Mouse (Mus musculus) heart, embryonic 14.5 days (tissue): ENCODE results near the gene Ncdn. TPM values are rescaled to one million over a fixed set of nuclear protein-coding genes. Genes with fewer than 3 reads are reported as not detected.

ENCODE experiments used
- ATAC-seq: fragments of 200-750 bp; cut with Nextera tagmentation; 2 replicates; pipeline ENCODE4 v1.8.0; 2017; ENCODE audit warnings: low read depth, moderate TSS enrichment; ENCODE audit not compliant: insufficient number of reproducible peaks, insufficient read depth, low FRiP score
- H3K27ac ChIP-seq, 2 experiments: fragments of 200-500 bp in 1 of 2; fragments of 300-500 bp in 1 of 2; sonication (generic) in 1 of 2; replicated peaks in 1 of 2; 2 replicates each; pipeline ENCODE4 v1.5.1; 2012 to 2014; ENCODE audit warnings: low read depth in 2 of 2, low read length in 2 of 2, control low read depth in 1 of 2, mild to moderate bottlenecking in 1 of 2, mixed read lengths in 1 of 2; ENCODE audit not compliant: control insufficient read depth in 1 of 2, insufficient read depth in 1 of 2
- H3K27me3 ChIP-seq: fragments of 300-500 bp; sonication (generic); 2 replicates; pipeline ENCODE4 v1.6.1; 2014; ENCODE audit warnings: mild to moderate bottlenecking, low read length, control low read depth; ENCODE audit not compliant: control insufficient read depth, insufficient read depth
- H3K36me3 ChIP-seq: fragments of 300-500 bp; sonication (generic); 2 replicates; pipeline ENCODE4 v1.6.1; 2014; ENCODE audit warnings: mild to moderate bottlenecking, control low read depth, low read length, mixed read lengths; ENCODE audit not compliant: control insufficient read depth, insufficient read depth
- H3K4me1 ChIP-seq, 2 experiments: fragments of 200-500 bp in 1 of 2; fragments of 300-500 bp in 1 of 2; sonication (generic) in 1 of 2; 2 replicates each; pipeline ENCODE4 v1.6.1; 2012 to 2014; ENCODE audit warnings: low read length in 2 of 2, control low read depth in 1 of 2, mixed read lengths in 1 of 2; ENCODE audit not compliant: control insufficient read depth in 2 of 2, insufficient read depth in 2 of 2
- H3K4me2 ChIP-seq: fragments of 300-500 bp; sonication (generic); 2 replicates; pipeline ENCODE4 v1.6.1; 2014; ENCODE audit warnings: mild to moderate bottlenecking, low read length
- H3K4me3 ChIP-seq, 2 experiments: fragments of 200-500 bp in 1 of 2; fragments of 300-500 bp in 1 of 2; sonication (generic) in 1 of 2; 2 replicates each; pipeline ENCODE4 v1.5.1; 2012 to 2014; ENCODE audit warnings: low read length in 2 of 2, mild to moderate bottlenecking in 2 of 2, control low read depth in 1 of 2, low read depth in 1 of 2, moderate library complexity in 1 of 2; ENCODE audit not compliant: control insufficient read depth in 1 of 2, insufficient read depth in 1 of 2
- H3K9ac ChIP-seq: fragments of 300-500 bp; sonication (generic); 2 replicates; pipeline ENCODE4 v1.6.1; 2014; ENCODE audit warnings: mild to moderate bottlenecking, low read length
- H3K9me3 ChIP-seq: fragments of 300-500 bp; sonication (generic); 2 replicates; pipeline ENCODE4 v1.6.1; 2016; ENCODE audit warnings: low read length, control low read depth; ENCODE audit not compliant: control insufficient read depth
- WGBS: fragments of 180-500 bp; shearing (Covaris S2); extraction: QIAGEN DNeasy Blood & Tissue Kit; methylation state at CpG from one replicate; pipeline ENCODE4 v1.1.7; 2014; 5-methylcytosine and 5-hydroxymethylcytosine counted together
- polyA plus RNA-seq: library from polyadenylated mRNA; unstranded; fragments of >200 nt; fragmentation: Nextera tagmentation; extraction: Ambion mirVana; gene quantifications from 2 replicates; pipeline ENCODE4 v1.2.1, GENCODE M21; 2014

Ncdn gene
- polyA plus RNA-seq, 1 experiment from 2014 or later: 20.2 TPM

GRCm38 (mm10) chr4:126706630-126707438, 46.4 kb downstream of the Ncdn start:
- H3K4me2 ChIP-seq: no peak overlapping the region
- no peaks in the 10 kb centered on the region for H3K4me1 ChIP-seq
- peaks cover 91% of the 10 kb centered on the region for H3K36me3 ChIP-seq
- H3K9ac ChIP-seq: no peak overlapping the region
- no peak overlapping the region for H3K4me3 ChIP-seq
- no peak overlapping the region for H3K27ac ChIP-seq
- H3K9me3 ChIP-seq: no peaks in the 10 kb centered on the region
- WGBS: 81% methylated on average over 12 of the region's 12 CpGs
- H3K27me3 ChIP-seq: no peaks in the 10 kb centered on the region
- ATAC-seq: no peak

GRCm38 (mm10) chr4:126696908-126697307, 56.3 kb downstream of the Ncdn start:
- ATAC-seq: no peak
- H3K4me2 ChIP-seq: no peak overlapping the region
- H3K9me3 ChIP-seq: no peaks in the 10 kb centered on the region
- 92% methylated on average over 4 of the region's 4 CpGs for WGBS
- peaks cover 79% of the 10 kb centered on the region for H3K36me3 ChIP-seq
- no peaks in the 10 kb centered on the region for H3K4me1 ChIP-seq
- no peak overlapping the region for H3K4me3 ChIP-seq
- H3K9ac ChIP-seq: no peak overlapping the region
- no peaks in the 10 kb centered on the region for H3K27me3 ChIP-seq
- no peak overlapping the region for H3K27ac ChIP-seq

Other genes starting within 250 kb of the Ncdn start
- 1.6 TPM in 2 replicates for gene Ago4, start 220.0 kb downstream of the Ncdn start, polyA plus RNA-seq
- 21.2 and 22.3 TPM in 2 replicates for gene Clspn, start 196.5 kb downstream of the Ncdn start, polyA plus RNA-seq
- gene 5730409E04Rik, start 143.6 kb downstream of the Ncdn start, polyA plus RNA-seq: 1.9 and 2.7 TPM in 2 replicates
- 430 and 438 TPM in 2 replicates for gene Psmb2, start 75.8 kb downstream of the Ncdn start, polyA plus RNA-seq
- 0.09 TPM in 1 of 2 replicates, not detected in the other for gene Tfap2e, start 17.2 kb downstream of the Ncdn start, polyA plus RNA-seq
- 22.3 and 23.0 TPM in 2 replicates for gene AU040320, start 106 bp upstream of the Ncdn start, polyA plus RNA-seq
- 15.9 and 17.8 TPM in 2 replicates for gene Zmym4, start 214.7 kb upstream of the Ncdn start, polyA plus RNA-seq